In genomic region chr12:100528246-100528645, GRCm38 (mm10) we compare ENCODE assay signal across 9 mouse cellular contexts. TPM values are rescaled to one million over a fixed set of nuclear protein-coding genes. Genes with fewer than 3 reads are reported as not detected.
DNase-seq lines count a peak whose midpoint lies in the region; ATAC-seq lines count a peak whose summit lies in the region.
"Had no signal": no experiment of that assay in that cellular context is flagged by ENCODE, and none has a peak within 500 bp of the region (broad histone marks: within the 10 kb centered on the region; RNA-seq: fewer than 3 reads in every experiment).

No protein-coding gene starts in this region.

- no peak for ATAC-seq in intestine, embryonic 15.5 days

- no peaks in the 10 kb centered on the region for H3K27me3 ChIP-seq in intestine, embryonic 15.5 days (replicated peaks)
- H3K27me3 ChIP-seq: limb, embryonic 15.5 days had no signal

- no peaks in the 10 kb centered on the region for H3K36me3 ChIP-seq in intestine, embryonic 15.5 days
- H3K36me3 ChIP-seq: limb, embryonic 15.5 days had no signal

- no peak overlapping the region for H3K9ac ChIP-seq in intestine, embryonic 15.5 days
- H3K9ac ChIP-seq: limb, embryonic 15.5 days had no signal

- H3K4me2 ChIP-seq in intestine, embryonic 15.5 days (replicated peaks), result no peak overlapping the region

- H3K4me1 ChIP-seq in intestine, embryonic 15.5 days (replicated peaks), result peaks cover 14% of the 10 kb centered on the region

- peak; percentile 31 for DNase-seq in cerebellum, adult 8-10 months
- no peak for DNase-seq in cerebellum, adult 11-12 months
- peak; percentile 39 for DNase-seq in testis, postnatal 10 days (ENCODE audit: low spot score)
- no peak for DNase-seq in testis, postnatal 14 days (ENCODE audit: low spot score)
- DNase-seq in kidney, postnatal 10 days, result peak; percentile 34
- no peak for DNase-seq in thymus, adult 18-20 months
- no peak for DNase-seq in frontal cortex, postnatal 10 days (ENCODE audit: low spot score in 2 of 2)

- no peak overlapping the region for H3K4me3 ChIP-seq in intestine, embryonic 15.5 days (replicated peaks)

- WGBS in intestine, embryonic 15.5 days, result 62% methylated on average over 3 of the region's 3 CpGs

- no peaks in the 10 kb centered on the region for H3K9me3 ChIP-seq in intestine, embryonic 15.5 days
- H3K9me3 ChIP-seq: limb, embryonic 15.5 days had no signal

- no peak overlapping the region; the same call in 1 of the 2 replicates for H3K27ac ChIP-seq in intestine, embryonic 15.5 days
- H3K27ac ChIP-seq: limb, embryonic 15.5 days had no signal

RNA-seq across cellular contexts. Expression of gene Ttc7b, which starts 7.6 kb away (rescaled TPM):
- 3.4 and 4.0 TPM in 2 replicates for polyA plus RNA-seq in intestine, embryonic 15.5 days (2015; fragmentation: Nextera tagmentation; extraction: Ambion mirVana)

Comparison
In these comparisons a context has a peak if more than half of its experiments do, and no peak if none do; other contexts are left out.
1. DNase-seq: peak in cerebellum, adult 8-10 months (single experiment), testis, postnatal 10 days (single experiment) and kidney, postnatal 10 days (single experiment); none in cerebellum, adult 11-12 months (single experiment), testis, postnatal 14 days (single experiment), thymus, adult 18-20 months (0 of 2) and frontal cortex, postnatal 10 days (0 of 2).